Mouse (Mus musculus) midbrain, embryonic 10.5 days (tissue): ENCODE data around the gene Magohb. TPM values are rescaled to one million over a fixed set of nuclear protein-coding genes. Genes with fewer than 3 reads are reported as not detected.

ENCODE experiments used
- polyA plus RNA-seq: library from polyadenylated mRNA; unstranded; fragments of >200 nt; fragmentation: Nextera tagmentation; extraction: Ambion mirVana; gene quantifications from 2 replicates; pipeline ENCODE4 v1.2.1, GENCODE M21; 2016

The Magohb gene
- polyA plus RNA-seq, 1 experiment from 2014 or later, result 55.0 TPM

Other genes with a start within 250 kb of the Magohb start
- not detected in 2 replicates for gene Klra2, start 45.9 kb downstream of the Magohb start, polyA plus RNA-seq
- gene Styk1, start 60.4 kb upstream of the Magohb start, polyA plus RNA-seq, result 0.20 and 1.1 TPM in 2 replicates
- 30.7 and 37.8 TPM in 2 replicates for gene Ybx3, start 95.2 kb upstream of the Magohb start, polyA plus RNA-seq
- not detected in 2 replicates for gene 5430401F13Rik, start 193.2 kb upstream of the Magohb start, polyA plus RNA-seq
- gene Gm6619, start 193.2 kb upstream of the Magohb start, polyA plus RNA-seq, result not detected in 2 replicates